Mouse (Mus musculus): ENCODE measurements around the gene Scly. TPM values are rescaled to one million over a fixed set of nuclear protein-coding genes. Genes with fewer than 3 reads are reported as not detected.

Scly gene
- polyA plus RNA-seq, 1 experiment from 2014 or later = 8.2 TPM

DNA sequence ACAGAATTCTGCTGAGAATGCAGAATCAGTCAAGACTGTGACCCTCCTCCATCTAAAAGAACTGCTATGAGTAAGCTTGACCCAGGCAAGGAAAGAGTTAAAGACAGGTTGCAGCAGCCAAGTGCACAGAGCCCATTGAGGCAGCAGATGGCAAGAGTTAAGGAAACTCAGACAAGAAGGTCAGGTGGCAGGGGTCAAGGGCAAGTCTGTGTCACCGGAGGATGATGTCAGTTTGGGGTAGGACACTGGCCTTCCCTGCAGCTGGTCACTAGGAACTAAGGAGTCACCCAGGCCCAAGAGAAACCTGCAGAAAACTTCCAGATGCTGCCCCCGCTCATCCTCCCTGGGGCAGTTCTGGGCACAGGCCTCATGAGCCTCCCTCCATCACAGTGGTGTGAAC lies 26.5 kb downstream of the Scly start:
- Histone ChIP-seq H3K36me3 (ENCODE audit: control insufficient read depth, insufficient read depth, low read length) (no peaks in the 10 kb centered on the region), H3K9me3 (ENCODE audit: control insufficient read depth, low read length) (no peaks in the 10 kb centered on the region), H3K4me1 (replicated peaks; ENCODE audit: control insufficient read depth, insufficient read depth) (no peaks in the 10 kb centered on the region), H3K4me3 (ENCODE audit: low read depth, low read length) (no peak overlapping the region), H3K27ac (replicated peaks) (no peak overlapping the region), H3K9ac (ENCODE audit: low read length) (no peak overlapping the region), H3K27me3 (ENCODE audit: control insufficient read depth, insufficient read depth, low read length) (no peaks in the 10 kb centered on the region), H3K4me2 (replicated peaks; ENCODE audit: low read depth) (no peak overlapping the region)
- TF ChIP-seq CTCF (IDR thresholded peaks at IDR 0.05; ENCODE audit: low read depth) = no peak
- TF ChIP-seq EP300 (optimal IDR thresholded peaks at IDR 0.05) = no peak
- WGBS = 65% methylated on average over 2 of the region's 2 CpGs
- ATAC-seq (ENCODE audit: low FRiP score, low TSS enrichment) (no peak), DNase-seq (ENCODE audit: low spot score) (no peak)

DNA sequence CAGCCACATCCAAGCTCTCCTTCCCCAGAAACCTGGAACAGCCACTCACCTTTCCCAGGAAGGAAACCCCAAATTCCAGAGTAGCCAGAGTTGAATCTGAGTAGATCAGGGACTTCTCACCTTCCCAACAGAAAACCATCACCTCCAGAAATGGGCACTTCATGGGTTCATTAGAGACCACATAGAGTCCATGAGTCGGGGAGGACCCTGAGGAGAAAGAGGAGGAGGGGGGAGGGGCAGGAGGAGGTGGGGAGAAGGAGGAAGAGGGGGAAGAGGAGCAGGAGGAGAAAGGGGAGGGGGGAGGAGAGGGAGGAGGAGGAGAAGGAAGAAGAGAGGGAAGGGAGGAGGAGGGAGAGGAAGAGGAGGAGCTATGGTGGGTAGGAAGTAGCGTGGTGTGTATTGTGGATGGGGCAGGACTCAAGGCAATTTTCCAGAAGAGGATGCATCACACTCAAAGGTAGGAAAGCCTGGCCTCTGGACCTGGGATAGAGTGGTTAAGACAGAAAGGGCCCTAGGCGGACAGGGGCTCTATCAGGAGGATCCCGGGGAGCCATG lies 27.4 kb downstream of the Scly start:
- DNase-seq (ENCODE audit: low spot score) (no peak), ATAC-seq (ENCODE audit: low FRiP score, low TSS enrichment) (no peak)
- no peak overlapping the region for H3K4me2 ChIP-seq (replicated peaks; ENCODE audit: low read depth)
- no peaks in the 10 kb centered on the region for H3K4me1 ChIP-seq (replicated peaks; ENCODE audit: control insufficient read depth, insufficient read depth)
- no peaks in the 10 kb centered on the region for H3K27me3 ChIP-seq (ENCODE audit: control insufficient read depth, insufficient read depth, low read length)
- WGBS = 73% methylated on average over 4 of the region's 4 CpGs
- no peaks in the 10 kb centered on the region for H3K36me3 ChIP-seq (ENCODE audit: control insufficient read depth, insufficient read depth, low read length)
- H3K9me3 ChIP-seq (ENCODE audit: control insufficient read depth, low read length) = no peaks in the 10 kb centered on the region
- no peak overlapping the region for H3K4me3 ChIP-seq (ENCODE audit: low read depth, low read length)
- no peak overlapping the region for H3K9ac ChIP-seq (ENCODE audit: low read length)
- no peak overlapping the region for H3K27ac ChIP-seq (replicated peaks)
- TF ChIP-seq EP300 (optimal IDR thresholded peaks at IDR 0.05) = no peak
- no peak for TF ChIP-seq CTCF (IDR thresholded peaks at IDR 0.05; ENCODE audit: low read depth)

DNA sequence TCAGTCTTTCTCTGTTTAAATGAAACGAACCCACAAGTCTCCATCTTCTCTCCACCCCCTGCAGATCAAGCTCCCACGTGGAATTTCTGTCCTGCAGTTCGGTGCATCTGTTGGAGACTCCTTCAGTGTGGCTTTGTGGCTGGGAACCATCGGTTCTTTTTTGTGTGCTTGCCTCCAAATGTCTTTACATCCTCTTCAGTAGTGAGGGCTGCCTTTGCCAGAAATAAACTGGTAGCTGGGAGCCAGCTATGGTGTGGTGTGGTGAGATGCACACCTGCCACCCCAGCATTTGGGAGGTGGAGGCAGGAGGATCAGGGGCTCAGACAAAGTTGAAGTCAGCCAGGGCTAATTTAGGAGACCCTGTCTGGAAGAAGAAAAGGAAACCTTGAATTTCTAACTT lies 34.0 kb downstream of the Scly start:
- no peak for TF ChIP-seq CTCF (IDR thresholded peaks at IDR 0.05; ENCODE audit: low read depth)
- no peak for TF ChIP-seq EP300 (optimal IDR thresholded peaks at IDR 0.05)
- H3K4me2 ChIP-seq (replicated peaks; ENCODE audit: low read depth) = no peak overlapping the region
- WGBS = 50% methylated on average over 4 of the region's 4 CpGs
- no peaks in the 10 kb centered on the region for H3K27me3 ChIP-seq (ENCODE audit: control insufficient read depth, insufficient read depth, low read length)
- H3K4me1 ChIP-seq (replicated peaks; ENCODE audit: control insufficient read depth, insufficient read depth) = no peaks in the 10 kb centered on the region
- H3K36me3 ChIP-seq (ENCODE audit: control insufficient read depth, insufficient read depth, low read length) = no peaks in the 10 kb centered on the region
- no peak overlapping the region for H3K27ac ChIP-seq (replicated peaks)
- H3K9ac ChIP-seq (ENCODE audit: low read length) = no peak overlapping the region
- H3K4me3 ChIP-seq (ENCODE audit: low read depth, low read length) = no peak overlapping the region
- DNase-seq (ENCODE audit: low spot score) = no peak
- ATAC-seq (ENCODE audit: low FRiP score, low TSS enrichment) = no peak
- no peaks in the 10 kb centered on the region for H3K9me3 ChIP-seq (ENCODE audit: control insufficient read depth, low read length)

DNA sequence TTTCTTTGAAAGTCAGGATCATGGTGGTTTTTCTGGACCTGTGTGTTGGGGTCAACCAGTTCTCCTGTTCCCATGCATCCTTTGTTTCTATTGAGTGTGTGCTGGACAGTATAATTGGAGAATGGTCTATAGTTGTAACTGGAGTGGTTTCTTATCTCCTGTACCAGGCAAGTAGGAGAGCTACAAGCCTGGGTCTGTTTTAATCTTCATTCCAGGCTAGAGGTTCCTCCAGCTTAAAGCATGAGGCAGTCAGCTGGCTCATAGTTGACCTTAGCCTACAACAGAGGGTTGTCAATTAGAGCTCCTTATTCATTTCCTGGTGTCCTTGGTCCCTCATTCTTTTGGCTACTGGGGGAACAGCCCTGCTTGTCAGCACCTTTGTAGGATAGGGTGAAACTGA lies 35.4 kb downstream of the Scly start:
- DNase-seq (ENCODE audit: low spot score) (no peak), ATAC-seq (ENCODE audit: low FRiP score, low TSS enrichment) (no peak)
- no peaks in the 10 kb centered on the region for H3K4me1 ChIP-seq (replicated peaks; ENCODE audit: control insufficient read depth, insufficient read depth)
- no peak overlapping the region for H3K27ac ChIP-seq (replicated peaks)
- H3K9me3 ChIP-seq (ENCODE audit: control insufficient read depth, low read length) = no peaks in the 10 kb centered on the region
- H3K4me2 ChIP-seq (replicated peaks; ENCODE audit: low read depth) = no peak overlapping the region
- TF ChIP-seq EP300 (optimal IDR thresholded peaks at IDR 0.05) (no peak), CTCF (IDR thresholded peaks at IDR 0.05; ENCODE audit: low read depth) (no peak)
- no peaks in the 10 kb centered on the region for H3K27me3 ChIP-seq (ENCODE audit: control insufficient read depth, insufficient read depth, low read length)
- no peak overlapping the region for H3K4me3 ChIP-seq (ENCODE audit: low read depth, low read length)
- no peaks in the 10 kb centered on the region for H3K36me3 ChIP-seq (ENCODE audit: control insufficient read depth, insufficient read depth, low read length)
- H3K9ac ChIP-seq (ENCODE audit: low read length) = no peak overlapping the region

DNA sequence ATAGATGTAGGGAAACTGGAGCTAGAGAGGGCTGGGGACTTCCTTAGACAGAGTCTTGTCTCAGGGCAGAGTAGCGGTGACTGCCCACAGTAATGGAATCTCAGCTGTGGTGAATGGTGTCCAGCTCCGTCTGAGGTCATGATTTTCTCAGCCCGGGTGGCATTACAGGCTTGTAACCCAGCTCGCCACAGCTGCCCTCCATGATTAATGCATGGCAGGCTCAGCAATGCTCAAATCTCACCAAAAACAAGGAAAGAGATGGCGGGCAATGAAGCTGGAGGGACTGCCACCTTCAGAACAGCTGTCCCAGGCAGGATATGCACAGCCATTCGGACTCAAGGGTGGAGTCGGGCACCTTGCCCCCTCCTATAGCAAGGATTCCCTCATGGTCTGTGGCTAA lies 39.2 kb downstream of the Scly start:
- Histone ChIP-seq H3K27me3 (ENCODE audit: control insufficient read depth, insufficient read depth, low read length) (no peaks in the 10 kb centered on the region), H3K36me3 (ENCODE audit: control insufficient read depth, insufficient read depth, low read length) (no peaks in the 10 kb centered on the region), H3K4me2 (replicated peaks; ENCODE audit: low read depth) (no peak overlapping the region), H3K4me3 (ENCODE audit: low read depth, low read length) (no peak overlapping the region), H3K27ac (replicated peaks) (no peak overlapping the region), H3K4me1 (replicated peaks; ENCODE audit: control insufficient read depth, insufficient read depth) (no peaks in the 10 kb centered on the region), H3K9ac (ENCODE audit: low read length) (no peak overlapping the region), H3K9me3 (ENCODE audit: control insufficient read depth, low read length) (no peaks in the 10 kb centered on the region)
- TF ChIP-seq EP300 (optimal IDR thresholded peaks at IDR 0.05) (no peak), CTCF (IDR thresholded peaks at IDR 0.05; ENCODE audit: low read depth) (no peak)
- WGBS = 89% methylated on average over 7 of the region's 7 CpGs
- DNase-seq (ENCODE audit: low spot score) (no peak), ATAC-seq (ENCODE audit: low FRiP score, low TSS enrichment) (no peak)

DNA sequence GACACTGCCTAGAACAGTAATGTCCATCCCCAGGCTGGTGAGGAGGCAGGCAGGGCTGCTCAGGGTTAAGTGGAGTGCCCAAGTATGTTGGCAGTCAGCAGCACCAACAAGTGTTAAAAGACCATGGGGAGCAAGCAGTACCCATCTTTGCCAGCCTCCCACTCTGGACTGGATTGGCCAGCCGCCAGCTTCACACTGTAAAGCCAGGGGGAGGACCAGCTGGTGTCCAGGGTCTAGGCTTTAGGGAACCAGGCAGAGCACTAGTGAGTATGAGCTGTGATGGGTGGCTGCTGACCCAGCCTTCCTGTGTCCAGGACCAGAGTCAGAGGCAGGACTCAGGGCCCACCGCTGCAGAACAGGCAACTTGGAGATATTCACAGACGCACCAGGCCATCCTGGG lies 45.9 kb downstream of the Scly start:
- H3K27ac ChIP-seq (replicated peaks) = no peak overlapping the region
- 73% methylated on average over 3 of the region's 3 CpGs for WGBS
- H3K27me3 ChIP-seq (ENCODE audit: control insufficient read depth, insufficient read depth, low read length) = peaks cover 14% of the 10 kb centered on the region; the same call in 1 of the 2 replicates
- no peaks in the 10 kb centered on the region for H3K4me1 ChIP-seq (replicated peaks; ENCODE audit: control insufficient read depth, insufficient read depth)
- no peak overlapping the region for H3K4me3 ChIP-seq (ENCODE audit: low read depth, low read length)
- no peak for TF ChIP-seq CTCF (IDR thresholded peaks at IDR 0.05; ENCODE audit: low read depth)
- no peak for TF ChIP-seq EP300 (optimal IDR thresholded peaks at IDR 0.05)
- ATAC-seq (ENCODE audit: low FRiP score, low TSS enrichment) = no peak
- DNase-seq (ENCODE audit: low spot score) = no peak
- no peaks in the 10 kb centered on the region for H3K9me3 ChIP-seq (ENCODE audit: control insufficient read depth, low read length)
- no peak overlapping the region for H3K9ac ChIP-seq (ENCODE audit: low read length)
- H3K4me2 ChIP-seq (replicated peaks; ENCODE audit: low read depth) = no peak overlapping the region
- no peaks in the 10 kb centered on the region for H3K36me3 ChIP-seq (ENCODE audit: control insufficient read depth, insufficient read depth, low read length)
